Mouse (Mus musculus): Measurements from ENCODE around the gene Dpp4. TPM values are rescaled to one million over a fixed set of nuclear protein-coding genes. Genes with fewer than 3 reads are reported as not detected.
A peak's percentile ranks its signal among the peaks of the same experiment; 100 is the strongest.

Gene Dpp4
- total RNA-seq, 2 experiments from 2014 or later: 14.6 to 17.6 TPM

- peak; percentile 68 for ATAC-seq (ENCODE audit: poor library complexity, severe bottlenecking)
These were observed 585 bp downstream of the Dpp4 start for GRCm38 (mm10) chr2:62411211-62412080.

DNA sequence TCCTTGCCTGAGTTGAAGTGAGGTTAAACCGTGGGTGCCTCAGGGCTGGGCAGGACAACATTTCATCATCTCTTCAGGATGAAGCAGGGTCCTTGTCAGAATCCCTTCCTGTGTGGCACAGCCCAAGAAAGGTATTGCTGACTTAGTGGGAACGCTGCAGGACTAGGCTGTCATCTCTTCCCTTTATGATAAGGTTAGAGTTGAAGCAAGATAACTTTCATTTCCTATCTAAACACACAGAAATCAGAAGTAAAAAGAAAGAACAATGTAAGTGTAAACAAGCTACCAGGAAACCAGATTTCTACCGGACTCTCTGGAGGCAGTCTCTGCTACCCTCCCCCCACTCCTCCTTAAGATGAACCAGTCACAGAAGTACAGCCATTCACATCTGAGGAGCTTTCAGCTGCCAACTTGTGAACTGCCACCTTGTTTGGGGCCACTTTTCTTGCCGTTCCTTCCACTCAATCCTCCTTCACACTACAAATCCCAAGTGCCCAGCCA is 3.3 kb downstream of the Dpp4 start:
- peak; percentile 34 for ATAC-seq (ENCODE audit: poor library complexity, severe bottlenecking)

- ATAC-seq (ENCODE audit: poor library complexity, severe bottlenecking): 0 out of 2 replicates have a peak, but pooled peaks have one; percentile 24
These were observed 3.8 kb downstream of the Dpp4 start for GRCm38 (mm10) chr2:62408216-62408615.

DNA sequence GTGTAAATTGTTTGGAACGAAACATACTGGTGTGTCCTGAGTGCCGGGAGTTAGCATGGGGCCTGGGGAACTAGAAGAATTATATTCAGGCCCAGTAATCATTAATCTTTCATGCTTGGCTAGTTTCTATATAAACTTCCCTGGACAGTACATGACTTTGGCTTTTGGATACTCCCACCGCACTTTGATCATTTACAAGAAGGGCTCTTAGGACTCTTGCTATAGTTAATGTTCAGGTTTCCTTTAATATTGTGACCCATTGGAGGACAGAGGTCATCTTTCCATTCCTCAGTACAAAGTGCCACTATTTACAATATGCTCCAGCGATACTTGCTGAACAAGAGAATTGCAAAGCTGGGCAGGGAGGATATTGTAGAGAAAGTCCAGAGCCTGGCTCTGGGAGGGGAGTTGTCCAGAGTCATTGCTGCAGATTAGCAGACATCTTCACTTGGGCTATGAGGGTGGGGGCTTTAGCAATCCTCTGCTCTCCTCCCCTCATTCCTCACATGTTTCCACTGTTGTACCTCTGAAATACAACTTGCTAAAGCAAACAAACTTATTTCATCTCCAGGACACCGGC is 8.4 kb downstream of the Dpp4 start:
- ATAC-seq (ENCODE audit: poor library complexity, severe bottlenecking): no peak

GRCm38 (mm10) chr2:62401011-62401410 is 11.0 kb downstream of the Dpp4 start:
- ATAC-seq (ENCODE audit: poor library complexity, severe bottlenecking): no peak

GRCm38 (mm10) chr2:62399832-62400231 is 12.2 kb downstream of the Dpp4 start:
- ATAC-seq (ENCODE audit: poor library complexity, severe bottlenecking): peak; percentile 41; the same call in 1 of the 2 replicates

DNA sequence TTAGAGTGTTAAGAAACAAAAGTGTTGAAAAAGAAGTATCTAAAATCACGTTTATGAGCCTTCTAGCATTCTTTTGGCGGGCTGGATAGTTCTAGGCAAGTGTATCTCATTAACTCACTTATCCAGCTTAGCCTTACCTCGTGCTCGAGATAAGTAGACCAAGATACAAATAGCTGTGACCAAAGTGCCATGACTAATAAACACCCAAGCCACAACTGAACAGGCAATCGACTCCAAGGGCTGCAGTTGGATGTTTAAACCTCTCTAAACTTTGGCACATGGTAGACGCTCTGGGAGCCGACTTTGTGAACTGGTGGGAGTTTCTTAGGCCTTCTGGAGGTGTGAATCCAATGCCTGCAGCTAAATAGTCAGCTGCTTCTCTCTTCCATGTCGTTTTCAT is 12.7 kb downstream of the Dpp4 start:
- no peak for ATAC-seq (ENCODE audit: poor library complexity, severe bottlenecking)

GRCm38 (mm10) chr2:62398115-62398875 is 13.7 kb downstream of the Dpp4 start:
- peak; percentile 74 for ATAC-seq (ENCODE audit: poor library complexity, severe bottlenecking)

DNA sequence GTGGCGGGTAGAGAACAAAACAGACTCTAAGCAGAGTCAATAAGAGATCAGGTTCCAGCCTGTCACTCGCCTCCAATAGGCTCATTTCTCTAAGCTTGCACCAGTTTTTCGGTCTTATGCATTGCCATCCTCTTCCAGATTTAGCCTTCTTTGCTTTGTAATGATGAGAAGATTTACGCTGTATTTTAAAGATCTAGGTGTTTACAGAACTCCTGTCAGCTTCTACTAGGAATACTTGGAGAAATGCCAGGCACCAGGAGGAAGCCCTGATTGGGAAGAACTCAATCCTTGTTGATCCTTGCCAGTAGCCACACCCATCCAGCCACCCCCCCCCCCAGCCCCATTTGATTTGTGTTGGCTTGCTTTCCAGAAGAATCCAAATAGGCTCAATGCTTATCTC is 14.4 kb downstream of the Dpp4 start:
- ATAC-seq (ENCODE audit: poor library complexity, severe bottlenecking): no peak

DNA sequence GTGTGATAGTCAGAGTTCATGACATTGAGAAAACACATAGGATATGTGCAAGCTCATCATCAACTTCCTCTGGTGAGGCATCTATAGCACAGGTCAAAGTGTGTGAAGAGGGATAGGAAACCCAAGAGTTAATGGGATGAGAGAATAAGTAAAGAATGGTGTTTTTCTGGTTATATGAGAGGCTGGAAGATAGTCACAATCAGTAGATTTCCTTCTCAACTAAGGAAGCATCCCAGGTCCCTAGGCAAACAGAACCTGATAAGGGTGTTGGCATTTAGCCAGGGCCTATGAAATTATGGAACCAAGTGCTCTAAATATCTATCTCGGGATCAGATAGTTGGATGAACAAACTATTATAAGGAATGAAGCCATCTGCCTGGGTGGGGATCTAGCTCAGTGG is 15.2 kb downstream of the Dpp4 start:
- ATAC-seq (ENCODE audit: poor library complexity, severe bottlenecking): no peak

- no peak for ATAC-seq (ENCODE audit: poor library complexity, severe bottlenecking)
These were observed 17.2 kb downstream of the Dpp4 start for GRCm38 (mm10) chr2:62394800-62395199.

GRCm38 (mm10) chr2:62392098-62392497 is 19.9 kb downstream of the Dpp4 start:
- peak; percentile 49; the same call in 1 of the 2 replicates for ATAC-seq (ENCODE audit: poor library complexity, severe bottlenecking)

DNA sequence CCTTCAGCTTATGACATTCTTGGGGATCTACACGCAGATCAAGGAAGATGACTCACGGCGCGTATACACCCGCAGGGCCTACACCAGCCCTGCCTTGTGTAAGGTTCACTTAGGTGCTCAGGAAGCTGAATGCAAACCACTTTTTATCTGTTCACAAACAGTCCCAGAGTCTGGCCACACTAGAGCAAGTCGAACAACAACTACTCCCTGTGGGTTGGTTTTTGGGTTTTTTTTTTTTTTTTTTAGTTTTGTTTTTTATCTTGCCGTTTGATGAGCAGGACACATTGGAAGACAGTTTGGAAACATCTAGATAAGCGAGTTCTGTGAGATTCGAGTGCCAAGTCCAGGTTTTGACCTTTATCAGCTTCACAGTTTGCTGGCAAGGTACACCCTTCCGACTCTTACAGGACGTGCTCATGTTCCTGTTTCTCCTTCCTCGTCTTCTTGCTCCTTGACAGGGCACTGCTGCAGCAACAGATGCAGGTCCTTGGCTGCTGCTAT is 21.0 kb downstream of the Dpp4 start:
- peak; percentile 75 for ATAC-seq (ENCODE audit: poor library complexity, severe bottlenecking)

- no peak for ATAC-seq (ENCODE audit: poor library complexity, severe bottlenecking)
These were observed 21.7 kb downstream of the Dpp4 start for GRCm38 (mm10) chr2:62390305-62390704.

DNA sequence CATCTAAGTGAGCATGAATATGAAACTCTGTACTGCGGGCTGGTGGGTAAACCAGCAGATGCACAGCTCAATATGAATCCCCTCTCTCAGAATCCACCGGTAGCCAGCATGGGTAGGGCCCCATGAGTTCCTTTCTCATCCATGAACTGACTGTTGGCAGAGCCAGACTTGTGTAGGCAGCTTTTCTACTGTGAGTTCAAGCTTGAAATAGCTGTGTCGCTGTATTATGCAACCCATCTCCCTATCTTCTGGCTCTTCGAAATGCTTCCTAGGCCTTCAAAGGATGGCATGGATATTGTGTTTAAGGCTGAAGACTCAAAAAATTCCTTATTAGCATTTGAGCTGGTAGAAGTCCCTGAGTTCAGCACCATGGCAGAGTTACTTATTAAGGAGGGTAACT is 23.2 kb downstream of the Dpp4 start:
- no peak for ATAC-seq (ENCODE audit: poor library complexity, severe bottlenecking)

DNA sequence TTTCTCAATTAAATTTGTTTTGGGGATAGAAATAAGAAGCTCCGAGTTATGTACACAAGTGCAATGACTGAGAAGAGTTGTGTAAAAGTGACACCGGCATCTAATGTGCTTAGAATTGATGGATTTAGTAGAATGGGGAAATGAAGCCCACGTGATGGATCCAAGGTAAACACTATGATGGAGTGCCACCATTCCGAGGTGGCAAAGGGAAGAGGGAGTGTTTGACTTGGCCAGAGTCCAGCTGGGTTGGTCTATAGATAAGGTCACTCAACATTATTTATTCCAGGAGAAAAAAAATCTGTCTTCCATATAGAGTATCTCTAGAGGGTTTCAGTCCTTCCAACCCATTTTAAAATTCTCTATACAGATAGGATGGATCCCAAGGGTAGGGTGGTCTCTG is 28.8 kb downstream of the Dpp4 start:
- ATAC-seq (ENCODE audit: poor library complexity, severe bottlenecking): no peak

- ATAC-seq (ENCODE audit: poor library complexity, severe bottlenecking): no peak
These were observed 29.6 kb downstream of the Dpp4 start for GRCm38 (mm10) chr2:62382440-62382839.

DNA sequence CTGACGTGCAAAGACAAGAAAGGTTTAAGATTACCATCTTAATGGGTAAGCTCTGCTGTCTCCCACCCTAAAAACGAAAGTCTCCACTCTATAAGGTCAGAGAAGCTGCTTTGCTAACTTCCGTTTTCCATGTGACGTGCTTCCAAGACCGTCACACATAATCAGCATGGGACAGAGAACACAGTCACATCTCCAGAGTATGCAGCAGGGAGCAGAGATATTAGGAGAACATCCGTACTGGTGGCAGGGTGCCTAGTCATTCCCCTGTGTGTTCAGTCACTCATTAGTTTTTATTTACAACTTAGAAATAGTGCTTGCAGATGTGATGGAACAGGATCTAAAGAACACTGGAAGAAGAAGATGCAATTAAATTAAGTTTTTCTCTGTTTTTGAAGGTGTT is 30.3 kb downstream of the Dpp4 start:
- ATAC-seq (ENCODE audit: poor library complexity, severe bottlenecking): no peak

DNA sequence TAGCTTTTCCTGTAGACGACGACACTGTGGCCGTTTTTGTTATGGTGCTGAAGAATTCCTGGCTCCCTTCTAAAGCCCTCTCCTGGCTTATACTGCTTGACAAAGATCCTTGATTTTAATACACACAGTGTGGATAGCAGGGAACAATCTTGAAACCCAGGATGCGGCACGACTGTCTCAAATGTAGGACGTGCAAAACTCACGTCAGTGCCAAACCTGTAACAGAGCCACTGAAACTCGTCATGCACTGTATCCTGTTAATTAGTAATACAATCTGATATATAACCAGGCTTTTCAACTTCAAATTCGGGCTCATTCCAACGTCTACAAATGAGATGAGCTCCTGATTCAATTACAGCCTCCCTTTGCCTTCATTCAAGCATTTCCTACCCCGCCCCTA is 38.3 kb downstream of the Dpp4 start:
- no peak for ATAC-seq (ENCODE audit: poor library complexity, severe bottlenecking)

- ATAC-seq (ENCODE audit: poor library complexity, severe bottlenecking): no peak
These were observed 42.0 kb downstream of the Dpp4 start for GRCm38 (mm10) chr2:62370048-62370447.

DNA sequence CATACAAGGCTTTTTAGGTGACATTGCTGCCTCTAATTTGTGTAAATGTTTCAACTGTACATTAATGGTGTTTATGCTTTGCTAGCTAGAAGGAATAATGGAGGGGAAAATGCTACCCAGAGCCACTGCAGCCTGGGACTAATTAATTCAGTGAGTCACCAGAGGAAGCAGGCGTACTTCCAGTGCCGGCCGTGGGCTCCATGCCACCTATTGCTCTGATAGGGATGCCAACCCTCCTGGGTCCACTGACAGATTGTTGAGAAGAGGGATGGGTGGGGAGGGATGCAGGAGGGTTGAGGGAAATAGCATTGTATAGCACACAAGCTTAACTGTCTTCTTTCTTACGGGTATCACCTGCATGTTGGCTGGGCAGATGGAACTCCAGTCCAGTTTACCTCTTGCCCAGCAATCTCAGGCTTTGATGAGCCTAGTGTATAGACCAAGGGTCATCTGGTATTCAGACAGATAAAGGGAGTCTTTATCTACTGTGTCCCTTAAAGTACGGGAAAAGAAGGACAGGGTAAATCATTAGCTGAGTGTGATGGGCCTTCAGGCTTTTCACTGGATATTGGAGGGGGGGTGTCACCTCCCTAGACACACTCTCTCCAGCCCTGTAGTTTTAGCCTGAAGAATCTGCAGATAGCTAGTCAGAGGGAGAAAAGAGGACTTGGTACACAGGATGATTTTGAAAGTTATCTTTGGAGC is 43.5 kb downstream of the Dpp4 start:
- no peak for ATAC-seq (ENCODE audit: poor library complexity, severe bottlenecking)

Measured in megakaryocyte, adult 5-6 weeks (primary cell).